Mouse (Mus musculus) fat pad, adult 2 months (tissue): ENCODE measurements around the gene Ccnb1.
"Not testable (repeated sequence)": the region's sequence is repeated elsewhere in the genome, so short reads cannot be mapped to it uniquely, and the experiment has no call there.

Experiments
- DNase-seq: peaks from one replicate; pipeline ENCODE4 v3.0.0-alpha.2; 2011; ENCODE audit warnings: low read depth, low spot score; ENCODE audit errors: extremely low read depth

Ccnb1 gene

GRCm38 (mm10) chr13:100786414-100786867 lies at the start of gene Ccnb1:
Gene Ccnb1, minus strand, starts transcription at chr13:100786570.
- DNase-seq, result no peak

GRCm38 (mm10) chr13:100834777-100835176 lies 48.4 kb upstream of the Ccnb1 start:
- DNase-seq, result no peak

DNA sequence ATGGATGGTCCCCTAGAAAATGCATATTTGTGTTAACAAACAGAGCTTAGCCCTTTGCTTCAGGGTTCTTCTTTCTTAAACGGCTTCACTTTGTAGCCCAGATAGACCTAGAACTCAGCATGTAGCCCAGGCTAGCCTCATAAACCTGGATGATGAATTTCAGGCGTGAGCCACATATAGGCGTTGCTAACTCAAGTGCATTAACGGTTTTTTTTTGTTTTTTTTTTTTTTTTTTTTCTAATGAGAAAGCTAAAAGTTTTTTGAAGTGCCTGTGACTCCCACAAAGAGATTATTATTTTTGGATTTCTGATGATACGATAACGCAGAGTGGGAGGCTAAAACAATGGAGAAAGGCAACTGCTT lies 47.3 kb upstream of the Ccnb1 start:
- DNase-seq, result no peak

DNA sequence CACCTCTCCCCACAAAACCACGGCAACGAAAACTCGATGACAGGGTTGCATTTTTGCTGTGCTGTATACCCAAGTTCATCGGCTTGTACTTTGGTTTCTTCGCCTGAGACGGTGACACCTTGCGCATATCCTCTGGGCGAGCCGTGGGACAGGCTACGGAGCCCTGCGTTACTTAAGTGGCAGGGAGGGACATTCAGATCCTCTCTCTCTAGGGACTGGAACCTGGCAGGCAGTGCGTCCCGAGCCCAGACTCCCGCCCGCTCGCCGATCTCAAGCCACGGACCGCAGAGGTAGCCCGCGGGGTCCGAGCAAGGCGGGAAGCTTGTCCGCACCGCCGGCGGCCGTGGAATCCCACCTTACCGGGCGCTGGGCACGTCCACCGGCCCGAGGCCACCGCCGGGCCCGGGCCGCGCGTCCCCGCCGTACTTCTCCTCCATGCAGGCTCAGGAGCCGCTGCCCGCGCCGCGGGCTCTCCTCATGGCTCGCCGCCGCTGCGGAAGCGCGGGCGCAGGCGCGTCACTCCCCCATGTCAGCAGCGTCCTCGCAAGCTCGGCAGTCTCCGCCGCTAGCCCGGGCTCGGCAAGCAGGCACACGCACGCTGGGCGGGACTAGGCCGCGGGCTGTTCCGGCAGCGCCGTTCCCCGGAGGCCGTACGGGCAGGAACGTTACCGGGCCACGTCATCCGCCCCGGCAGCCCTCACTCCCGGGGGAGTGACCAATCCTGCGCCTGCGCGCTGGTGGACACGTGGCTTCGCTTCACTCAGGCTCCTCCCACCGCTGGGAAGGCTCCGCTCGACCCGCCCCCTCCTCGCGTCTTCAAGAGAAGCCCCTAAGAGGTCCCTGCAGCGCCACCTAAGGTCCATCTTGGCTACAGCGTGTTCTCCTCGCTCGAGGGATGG lies 46.6 kb upstream of the Ccnb1 start, which contains the start of gene Slc30a5:
Gene Slc30a5, minus strand, starts transcription at position 687 of the 899 bp plus-strand sequence.
- peak; percentile 63 for DNase-seq

DNA sequence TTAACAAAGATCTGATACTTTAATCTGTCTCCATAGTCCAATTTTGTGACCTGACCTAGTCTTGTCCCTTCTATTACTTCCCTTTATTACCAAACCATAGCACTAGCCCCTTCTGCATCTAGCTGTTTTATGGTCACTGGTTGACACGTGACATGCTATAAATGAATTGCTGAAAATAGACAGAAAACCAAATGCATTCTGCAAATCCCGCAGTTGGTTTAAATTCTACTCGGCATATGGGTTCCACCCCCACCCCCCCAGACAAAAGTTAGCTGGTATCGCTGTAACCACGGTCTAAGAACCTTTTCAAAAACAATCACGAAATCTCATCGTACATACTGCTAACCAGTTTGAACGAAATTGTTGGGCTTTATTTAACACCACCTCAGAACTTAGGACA lies 45.8 kb upstream of the Ccnb1 start:
- DNase-seq, result no peak

GRCm38 (mm10) chr13:100831123-100831522 lies 44.8 kb upstream of the Ccnb1 start:
- DNase-seq, result no peak

DNA sequence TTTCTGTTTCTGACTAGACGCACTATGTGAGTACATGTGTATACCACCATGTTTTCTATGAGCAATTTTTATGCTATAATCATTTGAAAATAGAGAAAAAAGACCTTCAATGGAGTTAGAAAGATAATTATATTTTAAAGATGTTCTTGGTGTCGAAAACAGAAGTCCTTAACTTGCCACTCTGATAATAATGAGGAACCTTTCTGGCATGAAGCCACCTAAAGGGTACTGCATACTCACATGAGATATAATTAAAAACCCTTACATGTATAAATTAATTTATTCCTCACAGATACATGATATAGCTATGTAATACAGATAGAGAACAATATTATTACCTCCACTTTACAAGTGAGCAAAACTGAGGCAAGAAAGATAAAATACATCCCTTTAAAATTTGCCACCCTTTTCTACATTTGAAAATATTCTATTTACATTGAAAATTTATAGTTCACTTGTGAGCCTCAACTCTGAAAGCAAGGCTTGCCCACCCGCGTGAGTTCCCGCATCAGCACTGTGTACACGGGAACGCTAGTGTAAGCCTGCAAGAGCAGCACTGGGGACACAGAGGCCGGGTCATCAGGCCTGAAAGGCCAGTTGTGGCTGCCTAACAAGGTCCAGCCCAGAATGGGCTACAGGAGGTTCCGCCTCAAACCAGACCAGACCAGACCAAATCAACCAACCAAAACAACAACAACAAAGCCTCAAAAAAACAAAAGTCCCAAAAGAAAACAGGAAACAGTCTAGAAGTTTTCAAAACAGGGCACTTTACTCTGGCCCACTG lies 39.4 kb upstream of the Ccnb1 start:
- DNase-seq, result no peak

DNA sequence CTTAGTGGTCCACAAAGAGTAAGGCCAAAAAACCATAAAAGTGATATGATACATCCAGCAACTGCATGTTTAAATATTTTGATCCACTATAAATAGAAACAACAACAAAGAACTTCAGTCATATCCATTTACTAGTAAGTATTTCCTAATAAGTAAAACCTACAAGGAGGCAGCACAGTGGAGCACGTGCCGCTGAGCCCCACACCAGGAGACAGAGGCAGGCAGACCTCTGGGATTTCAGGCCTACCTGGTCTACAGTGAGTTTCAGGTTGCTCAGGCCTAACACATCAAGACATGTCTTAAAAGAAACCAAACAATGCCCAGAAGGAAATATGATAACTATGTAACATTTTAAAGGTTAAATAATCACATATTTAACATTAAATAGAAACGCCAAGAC lies 38.5 kb upstream of the Ccnb1 start:
- no peak for DNase-seq

GRCm38 (mm10) chr13:100824306-100824705 lies 37.9 kb upstream of the Ccnb1 start:
- DNase-seq, result no peak

DNA sequence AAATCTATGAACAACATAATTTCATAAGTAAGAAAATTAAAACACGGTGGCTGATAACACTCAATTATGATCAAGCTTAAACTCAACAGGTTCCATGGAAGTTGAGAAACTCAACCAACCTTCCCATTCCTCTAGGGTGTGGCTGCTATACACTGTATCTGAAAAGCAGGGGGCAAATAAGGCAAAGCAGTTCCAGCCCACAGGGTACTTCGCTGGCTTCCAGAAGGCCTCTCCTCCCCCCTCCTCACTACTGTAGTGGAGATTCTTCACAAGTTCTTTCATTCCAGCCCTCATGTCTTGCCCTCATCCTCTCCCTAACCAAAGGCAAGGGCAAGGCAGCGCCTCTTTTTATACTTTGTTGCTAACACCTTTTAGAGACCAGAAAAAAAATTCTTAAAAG lies 37.5 kb upstream of the Ccnb1 start:
- no peak for DNase-seq

GRCm38 (mm10) chr13:100814451-100814850 lies 28.1 kb upstream of the Ccnb1 start:
- no peak for DNase-seq

GRCm38 (mm10) chr13:100805776-100806175 lies 19.4 kb upstream of the Ccnb1 start:
- DNase-seq, result no peak

DNA sequence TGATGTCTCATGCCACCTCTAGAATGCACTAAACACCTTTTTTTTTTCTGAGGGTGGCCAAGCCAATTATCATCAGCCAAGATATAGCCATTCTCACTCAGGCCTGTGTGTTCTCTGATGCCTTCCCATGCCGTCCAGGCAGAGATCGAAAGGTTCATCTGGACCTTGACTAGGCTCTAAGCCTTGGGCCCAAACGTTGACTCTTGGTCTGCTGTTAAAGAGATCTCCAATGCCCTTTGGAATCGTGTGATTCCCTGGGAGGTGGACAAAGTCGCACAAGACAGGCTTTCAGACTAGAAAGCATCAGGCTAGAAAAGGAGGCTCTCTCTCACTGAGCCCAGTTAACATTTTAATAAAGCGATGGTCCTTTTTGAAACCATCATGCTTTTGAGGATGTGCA lies 10.8 kb upstream of the Ccnb1 start:
- no peak for DNase-seq

- DNase-seq, result peak; percentile 82
These were observed 2.7 kb upstream of the Ccnb1 start for GRCm38 (mm10) chr13:100789083-100789482.

GRCm38 (mm10) chr13:100788057-100788456 lies 1.7 kb upstream of the Ccnb1 start:
- DNase-seq, result not testable (repeated sequence)

DNA sequence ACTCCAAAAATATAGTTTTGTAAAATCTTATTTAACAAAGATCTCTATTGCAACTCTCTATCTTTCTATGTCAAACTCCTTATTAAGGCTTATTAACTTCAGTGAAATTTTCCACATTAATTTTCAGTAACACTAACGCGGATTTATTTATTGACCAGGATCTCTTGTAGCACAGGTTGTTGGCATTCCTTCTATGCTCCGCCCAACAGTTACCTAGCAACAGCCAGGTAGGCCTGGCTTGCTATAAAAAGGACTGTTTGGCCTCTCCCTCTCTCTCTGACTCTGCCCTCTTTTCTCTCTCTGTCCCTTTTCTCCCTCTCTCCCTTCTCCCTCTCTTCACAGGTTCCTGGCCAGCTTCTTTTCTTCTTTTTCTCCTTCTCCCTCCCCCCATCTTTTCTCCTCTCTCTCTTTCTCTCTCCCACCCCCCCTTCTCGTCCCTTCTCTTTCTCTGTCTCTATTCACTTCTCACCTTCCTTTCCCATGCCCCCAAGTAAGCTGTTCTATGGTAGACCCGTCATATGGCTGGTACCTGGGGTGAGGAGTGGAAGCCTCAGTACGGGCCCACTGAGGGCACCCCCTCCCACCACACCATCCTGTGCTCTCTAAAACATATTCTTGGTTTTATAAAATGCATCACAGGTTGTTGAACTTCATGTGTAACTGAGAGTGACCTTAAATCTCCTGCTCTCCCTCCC lies 1.1 kb upstream of the Ccnb1 start:
- no peak for DNase-seq

- no peak for DNase-seq
These were observed 460 bp downstream of the Ccnb1 start for GRCm38 (mm10) chr13:100785806-100786413.

GRCm38 (mm10) chr13:100777491-100777890 lies 8.9 kb downstream of the Ccnb1 start:
- DNase-seq, result no peak

- no peak for DNase-seq
These were observed 9.7 kb downstream of the Ccnb1 start for GRCm38 (mm10) chr13:100776710-100777109.

DNA sequence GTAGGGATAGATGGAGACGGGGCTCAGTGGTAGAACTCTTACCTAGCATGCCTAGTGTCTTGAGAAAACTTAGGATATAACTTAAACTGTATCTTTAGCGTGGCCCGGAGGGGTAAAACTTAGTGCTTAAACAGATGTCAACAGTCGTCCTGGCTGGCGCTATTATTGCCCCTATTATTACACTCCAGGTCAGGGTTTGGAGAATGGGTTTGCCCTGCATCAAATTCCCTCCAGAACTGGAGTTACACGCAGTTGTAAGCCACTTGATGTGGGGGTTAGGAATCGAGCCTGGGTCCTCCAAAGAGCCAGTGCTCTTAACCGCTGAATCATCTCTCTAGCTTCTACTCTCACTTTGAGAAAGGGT lies 10.3 kb downstream of the Ccnb1 start:
- no peak for DNase-seq
